Mouse (Mus musculus) kidney, embryonic 16.5 days (tissue): ENCODE results near the gene Syngr3. TPM values are rescaled to one million over a fixed set of nuclear protein-coding genes. Genes with fewer than 3 reads are reported as not detected.

Experiments used
- ATAC-seq: fragments of 200-750 bp; cut with Nextera tagmentation; 2 replicates; pipeline ENCODE4 v1.8.0; 2017; ENCODE audit warnings: moderate TSS enrichment; ENCODE audit not compliant: low FRiP score, low TSS enrichment
- H3K27ac ChIP-seq: fragments of 300-500 bp; sonication (generic); 2 replicates; pipeline ENCODE4 v1.5.1; 2014; ENCODE audit warnings: low read length
- H3K27me3 ChIP-seq: fragments of 300-500 bp; sonication (generic); 2 replicates; pipeline ENCODE4 v1.6.1; 2014; ENCODE audit warnings: low read length, control low read depth, mixed read lengths; ENCODE audit not compliant: insufficient read depth
- H3K36me3 ChIP-seq: fragments of 300-500 bp; sonication (generic); 2 replicates; pipeline ENCODE4 v1.6.1; 2014; ENCODE audit warnings: low read length, control low read depth, mixed read lengths; ENCODE audit not compliant: insufficient read depth
- H3K4me1 ChIP-seq: fragments of 300-500 bp; sonication (generic); 2 replicates; pipeline ENCODE4 v1.6.1; 2014; ENCODE audit warnings: low read length, control low read depth, mixed read lengths; ENCODE audit not compliant: insufficient read depth
- H3K4me2 ChIP-seq: fragments of 300-500 bp; sonication (generic); replicated peaks from 2 replicates; pipeline ENCODE4 v1.6.1; 2014; ENCODE audit warnings: low read depth, low read length
- H3K4me3 ChIP-seq: fragments of 300-500 bp; sonication (generic); 2 replicates; pipeline ENCODE4 v1.5.1; 2014; ENCODE audit warnings: mild to moderate bottlenecking, low read length
- H3K9ac ChIP-seq: fragments of 300-500 bp; sonication (generic); replicated peaks from 2 replicates; pipeline ENCODE4 v1.6.1; 2014; ENCODE audit warnings: low read length
- H3K9me3 ChIP-seq: fragments of 300-500 bp; sonication (generic); 2 replicates; pipeline ENCODE4 v1.6.1; 2016; ENCODE audit warnings: low read length, control low read depth
- WGBS: fragments of 180-500 bp; shearing (Covaris S2); extraction: QIAGEN DNeasy Blood & Tissue Kit; methylation state at CpG from one replicate; pipeline ENCODE4 v1.1.7; 2014; 5-methylcytosine and 5-hydroxymethylcytosine counted together
- polyA plus RNA-seq: library from polyadenylated mRNA; unstranded; fragments of >200 nt; fragmentation: Nextera tagmentation; extraction: Ambion mirVana; gene quantifications from 2 replicates; pipeline ENCODE4 v1.2.1, GENCODE M21; 2015

Syngr3 gene
- polyA plus RNA-seq, 1 experiment from 2014 or later, result 2.3 TPM

DNA sequence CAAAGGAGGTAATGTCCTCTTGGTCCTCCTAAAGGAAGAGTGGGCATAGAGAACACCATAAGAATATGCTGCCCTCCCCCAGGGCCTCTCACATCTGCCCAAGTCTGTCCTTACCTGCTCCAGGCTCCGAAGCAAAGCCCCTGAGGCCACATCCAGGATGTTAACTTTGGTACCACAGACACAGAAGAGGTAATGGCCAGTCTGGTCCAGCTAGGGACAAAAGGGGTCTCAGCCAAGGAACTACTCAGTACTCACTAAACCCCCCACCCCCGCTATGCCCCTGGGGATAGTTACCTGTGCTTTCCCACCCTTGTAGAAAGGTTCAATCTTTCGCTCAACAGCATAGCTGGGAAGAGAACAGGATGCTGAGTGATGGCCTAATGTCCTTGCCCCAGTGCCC lies 16.1 kb upstream of the Syngr3 start:
- H3K9ac ChIP-seq, result no peak overlapping the region
- peaks cover 9% of the 10 kb centered on the region for H3K4me1 ChIP-seq
- no peak overlapping the region for H3K27ac ChIP-seq
- no peak for ATAC-seq
- H3K9me3 ChIP-seq, result no peaks in the 10 kb centered on the region
- H3K4me3 ChIP-seq, result no peak overlapping the region
- no peaks in the 10 kb centered on the region for H3K27me3 ChIP-seq
- peaks cover 37% of the 10 kb centered on the region for H3K36me3 ChIP-seq
- no peak overlapping the region for H3K4me2 ChIP-seq
- 93% methylated on average over 3 of the region's 3 CpGs for WGBS

DNA sequence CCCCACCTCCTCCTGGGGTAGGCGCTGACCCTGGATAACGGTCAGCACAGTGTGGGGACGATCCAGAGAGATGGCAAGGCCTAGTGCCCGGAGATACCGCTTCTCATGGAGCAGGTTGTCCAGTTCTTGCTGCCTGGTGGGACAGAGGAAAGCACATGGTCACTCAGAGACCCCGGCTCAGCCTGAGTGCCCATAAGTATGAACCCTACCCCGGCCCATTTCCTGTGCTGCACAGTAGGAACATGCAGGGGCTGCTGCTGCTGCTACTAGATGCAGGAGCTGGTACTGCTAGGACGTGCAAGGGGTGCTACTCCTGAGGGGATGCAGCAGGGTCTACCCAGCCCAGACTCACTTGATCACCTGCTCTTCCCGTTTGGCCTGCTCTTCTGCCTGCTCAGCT lies 11.5 kb upstream of the Syngr3 start:
- Histone ChIP-seq H3K9me3 (no peaks in the 10 kb centered on the region), H3K4me3 (no peak overlapping the region), H3K4me2 (no peak overlapping the region), H3K36me3 (peaks cover 42% of the 10 kb centered on the region), H3K9ac (no peak overlapping the region), H3K27ac (no peak overlapping the region), H3K27me3 (no peaks in the 10 kb centered on the region), H3K4me1 (peaks cover 16% of the 10 kb centered on the region)
- ATAC-seq, result no peak
- WGBS, result 93% methylated on average over 9 of the region's 9 CpGs

DNA sequence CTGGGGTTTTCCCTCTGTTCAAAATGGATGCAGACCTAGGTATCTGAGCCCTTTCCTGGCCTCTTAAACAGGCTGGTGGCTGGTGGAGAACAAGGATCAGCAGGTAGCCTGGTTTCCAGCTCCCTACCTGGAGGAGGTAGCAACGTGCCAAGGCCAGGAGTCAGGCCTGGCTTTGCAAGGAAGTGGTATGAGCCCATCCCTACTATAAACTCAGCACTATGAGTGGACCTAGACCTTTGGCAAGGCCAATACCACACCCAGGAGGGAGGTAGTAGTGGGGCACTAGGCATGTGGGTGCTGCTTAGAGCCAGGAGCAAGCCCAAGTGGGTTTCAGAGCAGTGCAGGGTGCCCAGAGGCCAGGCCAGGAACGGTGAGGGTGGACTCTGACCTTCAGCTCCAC lies 9.7 kb upstream of the Syngr3 start:
- Histone ChIP-seq H3K27ac (no peak overlapping the region), H3K27me3 (no peaks in the 10 kb centered on the region), H3K9me3 (no peaks in the 10 kb centered on the region), H3K4me1 (peaks cover 21% of the 10 kb centered on the region), H3K9ac (no peak overlapping the region), H3K36me3 (peaks cover 34% of the 10 kb centered on the region), H3K4me3 (no peak overlapping the region), H3K4me2 (no peak overlapping the region)
- WGBS, result 79% methylated on average over 2 of the region's 2 CpGs
- no peak for ATAC-seq

DNA sequence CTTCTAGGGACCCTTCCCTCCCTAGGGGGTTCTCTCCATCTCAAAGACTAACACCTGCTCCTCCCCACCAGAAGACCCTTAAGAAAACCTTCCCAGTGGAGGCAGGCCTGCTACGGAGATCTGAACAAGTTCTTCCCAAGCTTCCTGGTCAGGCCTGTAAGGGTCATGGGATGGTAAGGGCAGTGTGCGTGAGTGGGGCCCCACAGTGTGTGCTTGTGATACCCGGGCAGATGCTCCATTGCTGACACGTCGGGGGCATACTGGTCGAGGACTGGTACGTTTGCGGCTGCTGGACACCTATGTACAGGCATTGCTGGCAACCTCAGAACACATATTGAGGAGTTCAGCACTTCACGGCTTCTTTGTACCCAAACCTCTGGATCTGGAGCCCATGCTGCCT lies 9.0 kb upstream of the Syngr3 start:
- Histone ChIP-seq H3K4me1 (peaks cover 23% of the 10 kb centered on the region), H3K4me3 (no peak overlapping the region), H3K27me3 (no peaks in the 10 kb centered on the region), H3K9ac (no peak overlapping the region), H3K27ac (no peak overlapping the region), H3K4me2 (no peak overlapping the region), H3K9me3 (no peaks in the 10 kb centered on the region), H3K36me3 (peaks cover 29% of the 10 kb centered on the region)
- 67% methylated on average over 9 of the region's 9 CpGs for WGBS
- no peak for ATAC-seq

DNA sequence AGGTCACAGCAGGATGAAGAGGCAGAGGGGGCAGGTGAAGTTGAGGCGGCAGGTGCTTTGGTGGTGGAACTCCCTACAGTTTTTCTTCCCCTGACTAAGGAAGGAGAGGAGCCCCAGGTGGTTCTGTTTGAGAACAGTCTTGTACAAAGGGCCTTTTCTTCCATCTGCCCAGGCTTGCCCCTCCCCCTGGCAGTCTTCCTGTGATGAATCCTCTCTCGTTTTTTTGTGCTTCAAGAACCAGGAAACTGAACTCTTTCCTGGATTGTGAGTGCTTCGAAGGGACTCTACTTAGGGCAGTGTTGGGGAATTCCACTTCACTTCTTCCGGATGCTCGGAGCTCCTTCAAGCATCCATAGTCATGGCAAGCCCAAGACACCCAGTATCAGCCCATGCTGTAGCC lies 8.2 kb upstream of the Syngr3 start:
- Histone ChIP-seq H3K4me3 (no peak overlapping the region), H3K9me3 (no peaks in the 10 kb centered on the region), H3K36me3 (peaks cover 31% of the 10 kb centered on the region), H3K4me2 (no peak overlapping the region), H3K9ac (no peak overlapping the region), H3K27ac (no peak overlapping the region), H3K27me3 (no peaks in the 10 kb centered on the region), H3K4me1 (peaks cover 23% of the 10 kb centered on the region)
- 30% methylated on average over 5 of the region's 5 CpGs for WGBS
- ATAC-seq, result no peak

DNA sequence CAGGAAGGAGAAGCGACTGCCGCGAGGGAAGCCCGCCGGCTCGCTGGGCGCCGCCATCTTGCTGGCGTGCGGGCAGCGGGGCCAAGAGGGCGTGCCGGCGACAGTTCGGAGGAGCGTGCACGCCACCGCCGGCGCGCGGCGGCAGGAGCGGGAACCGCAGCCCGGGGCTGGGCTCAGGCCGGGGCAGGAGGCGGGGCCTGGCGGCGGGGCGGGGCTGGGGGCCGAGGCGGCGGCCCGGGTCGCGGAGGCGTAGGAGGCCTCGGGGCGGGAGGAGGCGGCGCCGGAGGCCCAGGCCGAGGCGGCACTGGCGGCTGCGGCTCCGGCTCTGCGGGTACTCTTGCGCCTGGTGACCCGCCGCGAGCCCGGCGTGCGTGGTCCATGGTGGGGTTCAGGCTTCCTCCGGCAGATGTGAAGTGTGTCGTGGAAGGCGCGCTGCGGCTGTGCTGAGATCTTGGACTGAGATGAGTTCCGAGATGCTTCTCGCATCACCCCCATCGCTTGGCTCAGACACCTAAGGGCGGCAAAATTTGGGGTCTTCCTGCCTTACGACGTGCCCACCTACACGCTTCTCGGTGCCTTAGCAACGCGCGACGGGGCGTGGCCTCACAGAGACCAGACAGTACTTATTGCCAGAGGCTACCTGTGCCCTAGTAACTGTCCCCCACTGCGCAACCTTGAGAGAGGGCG lies 6.4 kb upstream of the Syngr3 start, which contains the start of the genes Gfer and Noxo1:
Gene Gfer (minus strand): TSS at position 146 of the 687 bp plus-strand sequence.
Gene Noxo1 (plus strand): TSS at position 224 of the 687 bp plus-strand sequence.
- H3K27me3 ChIP-seq, result peaks cover under 1% of the 10 kb centered on the region; the same call in 1 of the 2 replicates
- H3K36me3 ChIP-seq, result peaks cover 22% of the 10 kb centered on the region
- H3K9me3 ChIP-seq, result no peaks in the 10 kb centered on the region
- H3K27ac ChIP-seq, result peak within 1 kb of the TSS; percentile 81
- H3K4me3 ChIP-seq, result peak within 1 kb of the TSS; percentile 81
- H3K4me2 ChIP-seq, result peak within 1 kb of the TSS; percentile 87
- peak; percentile 90 for ATAC-seq
- WGBS, result under 1% methylated on average over 59 of the region's 76 CpGs
- H3K4me1 ChIP-seq, result peaks cover 23% of the 10 kb centered on the region
- peak within 1 kb of the TSS; percentile 84 for H3K9ac ChIP-seq

DNA sequence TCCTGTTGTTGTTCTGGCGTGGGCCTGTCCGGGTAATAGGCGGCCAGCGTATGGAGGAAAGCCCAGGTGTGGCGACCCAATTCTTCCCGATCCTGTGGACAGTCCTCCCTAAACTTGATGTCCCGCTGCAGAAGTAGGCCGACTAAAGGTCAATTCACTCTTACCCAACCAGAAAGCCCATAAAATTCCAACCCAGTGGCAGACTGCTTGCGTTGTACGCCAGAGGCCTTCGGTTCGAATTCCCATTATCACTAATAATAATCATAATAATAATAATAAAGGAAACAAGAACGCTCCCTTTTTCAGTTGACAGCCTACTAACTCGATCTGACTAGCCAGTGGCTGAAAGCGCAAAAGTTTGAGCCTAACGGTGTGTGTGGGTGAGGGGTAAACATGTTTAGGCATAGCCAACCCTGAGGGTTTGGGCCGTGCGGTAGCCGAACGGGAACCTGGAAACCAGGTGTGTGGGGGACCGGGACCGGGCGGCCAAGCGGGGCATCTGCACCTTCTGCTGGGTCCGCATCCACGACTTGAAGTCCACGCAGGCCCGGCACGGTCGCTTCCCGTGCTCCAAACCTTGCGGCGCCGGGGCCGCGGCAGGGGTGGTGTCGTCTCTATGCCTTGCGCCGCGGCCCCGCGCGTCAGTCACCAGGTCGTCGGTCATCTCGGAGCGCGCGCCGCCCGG lies 5.7 kb upstream of the Syngr3 start:
- Histone ChIP-seq H3K9ac (peak overlapping the region; percentile 84), H3K36me3 (peaks cover 15% of the 10 kb centered on the region), H3K27ac (peak overlapping the region; percentile 81), H3K9me3 (no peaks in the 10 kb centered on the region), H3K27me3 (peaks cover 7% of the 10 kb centered on the region), H3K4me3 (peak overlapping the region; percentile 81), H3K4me1 (peaks cover 23% of the 10 kb centered on the region), H3K4me2 (peak overlapping the region; percentile 87)
- ATAC-seq, result peak; percentile 37
- 4% methylated on average over 37 of the region's 51 CpGs for WGBS

DNA sequence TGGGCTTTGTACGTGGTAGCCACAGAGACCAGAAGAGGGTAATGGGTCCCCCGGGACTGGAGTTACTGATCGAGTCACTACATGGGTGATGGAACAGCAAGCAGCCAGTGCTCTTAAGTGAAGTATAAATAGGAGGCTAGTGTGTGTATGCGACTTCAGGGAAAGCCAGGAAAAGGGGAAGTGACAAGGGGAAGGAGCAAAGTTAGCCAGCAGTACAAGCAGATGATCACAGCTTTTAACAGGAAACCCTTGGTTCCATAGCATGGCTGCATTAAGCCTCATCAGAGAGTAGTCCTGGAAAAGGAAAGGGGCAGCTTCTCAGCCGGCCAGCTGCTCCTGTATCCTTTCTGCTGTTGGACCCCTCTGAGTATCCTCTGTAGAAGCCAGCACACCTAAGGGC lies 2.6 kb upstream of the Syngr3 start:
- no peak for ATAC-seq
- peaks cover 13% of the 10 kb centered on the region for H3K36me3 ChIP-seq
- no peak overlapping the region for H3K9ac ChIP-seq
- peaks cover 38% of the 10 kb centered on the region for H3K27me3 ChIP-seq
- no peak overlapping the region for H3K4me2 ChIP-seq
- H3K27ac ChIP-seq, result no peak overlapping the region
- H3K4me3 ChIP-seq, result no peak overlapping the region
- peaks cover 34% of the 10 kb centered on the region for H3K4me1 ChIP-seq
- WGBS, result 88% methylated on average over 5 of the region's 5 CpGs
- H3K9me3 ChIP-seq, result no peaks in the 10 kb centered on the region

DNA sequence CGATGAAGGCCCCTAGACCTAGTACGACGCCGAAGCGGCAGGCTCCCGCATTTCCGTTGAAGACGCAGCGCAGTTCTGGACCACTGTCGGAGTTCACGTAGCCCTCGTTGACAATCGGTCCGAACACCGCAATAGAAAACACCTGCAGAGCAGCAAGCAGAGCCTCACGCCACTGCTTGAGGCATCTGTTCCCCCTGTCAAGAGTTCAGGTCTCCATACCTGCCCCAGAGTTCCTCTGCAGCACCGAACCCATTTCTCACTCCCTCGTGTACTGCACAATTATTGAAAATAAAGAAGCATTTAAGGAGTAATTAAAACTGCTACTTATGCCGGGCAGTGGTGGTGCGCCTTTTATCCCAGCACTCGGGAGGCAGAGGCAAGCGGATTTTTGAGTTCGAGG lies 2.2 kb downstream of the Syngr3 start:
- H3K4me1 ChIP-seq, result peaks cover 18% of the 10 kb centered on the region
- H3K27me3 ChIP-seq, result peaks cover 42% of the 10 kb centered on the region
- peak overlapping the region; percentile 53 for H3K4me2 ChIP-seq
- 19% methylated on average over 23 of the region's 23 CpGs for WGBS
- peaks cover 3% of the 10 kb centered on the region; the same call in 1 of the 2 replicates for H3K36me3 ChIP-seq
- H3K9ac ChIP-seq, result peak overlapping the region; percentile 60
- no peaks in the 10 kb centered on the region for H3K9me3 ChIP-seq
- ATAC-seq, result no peak
- no peak overlapping the region for H3K27ac ChIP-seq
- peak overlapping the region; percentile 48 for H3K4me3 ChIP-seq

DNA sequence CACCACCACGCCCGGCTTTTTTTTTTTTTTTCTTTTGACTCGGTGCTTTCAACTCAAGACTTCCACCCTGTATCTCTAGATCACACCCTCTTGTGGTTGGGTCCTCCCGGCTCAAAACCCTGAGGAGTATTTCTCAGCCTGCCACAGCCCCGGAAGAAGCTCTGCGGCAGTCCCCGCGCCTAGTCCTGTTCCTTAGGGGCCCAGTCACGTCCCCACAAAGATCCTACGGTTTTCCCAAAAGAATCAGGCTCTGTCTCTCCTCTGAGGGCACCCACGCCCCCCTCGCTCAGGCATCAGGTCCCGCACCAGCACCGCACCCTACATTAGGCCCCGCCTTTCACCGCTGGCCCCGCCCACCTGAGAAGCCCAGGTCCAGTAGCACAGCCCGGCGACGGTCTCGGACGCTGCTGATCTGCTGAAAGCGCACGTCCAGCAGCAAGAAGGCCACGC lies 2.6 kb downstream of the Syngr3 start:
- Histone ChIP-seq H3K9me3 (no peaks in the 10 kb centered on the region), H3K27me3 (peaks cover 42% of the 10 kb centered on the region), H3K4me3 (peak overlapping the region; percentile 48), H3K9ac (peak overlapping the region; percentile 60), H3K27ac (no peak overlapping the region), H3K36me3 (peaks cover under 1% of the 10 kb centered on the region; the same call in 1 of the 2 replicates), H3K4me2 (peak overlapping the region; percentile 53), H3K4me1 (peaks cover 18% of the 10 kb centered on the region)
- 1% methylated on average over 24 of the region's 25 CpGs for WGBS
- peak; percentile 57 for ATAC-seq
